Mouse (Mus musculus) liver, embryonic 14.5 days (tissue): ENCODE data around the gene A930009A15Rik. TPM values are rescaled to one million over a fixed set of nuclear protein-coding genes. Genes with fewer than 3 reads are reported as not detected.

Experiments used
- ATAC-seq: fragments of 200-750 bp; cut with Nextera tagmentation; 2 replicates; pipeline ENCODE4 v1.8.0; 2017; ENCODE audit warnings: moderate number of reproducible peaks, mild to moderate bottlenecking, moderate library complexity; ENCODE audit not compliant: insufficient read depth
- DNase-seq, 3 experiments: peaks; one replicate each; pipeline ENCODE4 v3.0.0-alpha.2; 2012 to 2013; ENCODE audit warnings: low read depth in 3 of 3, low spot score in 3 of 3
- H3K27ac ChIP-seq: fragments of 300-500 bp; sonication (generic); 2 replicates; pipeline ENCODE4 v1.5.1; 2014; ENCODE audit warnings: moderate library complexity, mild to moderate bottlenecking, control low read depth, inconsistent platforms
- H3K27me3 ChIP-seq: fragments of 300-500 bp; sonication (generic); 2 replicates; pipeline ENCODE4 v1.6.1; 2014; ENCODE audit warnings: mild to moderate bottlenecking, low read length, moderate library complexity; ENCODE audit not compliant: control insufficient read depth, insufficient read depth
- H3K36me3 ChIP-seq: fragments of 300-500 bp; sonication (generic); replicated peaks from 2 replicates; pipeline ENCODE4 v1.6.1; 2014; ENCODE audit warnings: low read depth; ENCODE audit not compliant: control insufficient read depth, insufficient read depth
- H3K4me1 ChIP-seq, 2 experiments: fragments of 200-500 bp in 1 of 2; fragments of 300-500 bp in 1 of 2; sonication (generic) in 1 of 2; replicated peaks; 2 replicates each; pipeline ENCODE4 v1.6.1; 2012 to 2014; ENCODE audit warnings: antibody characterized with exemption in 1 of 2, inconsistent platforms in 1 of 2, low read length in 1 of 2; ENCODE audit not compliant: control insufficient read depth in 2 of 2, insufficient read depth in 2 of 2
- H3K4me2 ChIP-seq: fragments of 300-500 bp; sonication (generic); 2 replicates; pipeline ENCODE4 v1.6.1; 2014; ENCODE audit warnings: low read depth, mild to moderate bottlenecking, control low read depth, moderate library complexity
- H3K4me3 ChIP-seq, 2 experiments: fragments of 200-500 bp in 1 of 2; fragments of 300-500 bp in 1 of 2; sonication (generic) in 1 of 2; 2 replicates each; pipeline ENCODE4 v1.5.1; 2012 to 2014; ENCODE audit warnings: low read depth in 2 of 2, low read length in 2 of 2, mild to moderate bottlenecking in 2 of 2, control low read depth in 1 of 2, inconsistent platforms in 1 of 2, moderate library complexity in 1 of 2; ENCODE audit not compliant: insufficient read depth in 1 of 2
- H3K9ac ChIP-seq: fragments of 300-500 bp; sonication (generic); replicated peaks from 2 replicates; pipeline ENCODE4 v1.6.1; 2014; ENCODE audit warnings: mild to moderate bottlenecking, control low read depth, moderate library complexity
- H3K9me3 ChIP-seq: fragments of 300-500 bp; sonication (generic); 2 replicates; pipeline ENCODE4 v1.6.1; 2016; ENCODE audit warnings: low read length, mixed read lengths; ENCODE audit not compliant: control insufficient read depth
- CTCF ChIP-seq: IDR thresholded peaks from 2 replicates; pipeline ENCODE4 v1.5.1; 2016; ENCODE audit warnings: antibody characterized with exemption, low read depth, control low read depth
- EP300 ChIP-seq: IDR thresholded peaks from 2 replicates; pipeline ENCODE4 v1.6.1; 2016; ENCODE audit warnings: antibody characterized with exemption, low read depth
- WGBS: fragments of 180-500 bp; shearing (Covaris S2); extraction: QIAGEN DNeasy Blood & Tissue Kit; methylation state at CpG from one replicate; pipeline ENCODE4 v1.1.7; 2014; ENCODE audit not compliant: insufficient replicate concordance; 5-methylcytosine and 5-hydroxymethylcytosine counted together
- polyA plus RNA-seq, 2 experiments: library from polyadenylated mRNA; depleted of rRNA in 1 of 2; stranded (reverse) in 1 of 2; unstranded in 1 of 2; fragments of >200 nt; fragmentation: Nextera tagmentation in 1 of 2; extraction: Ambion mirVana in 1 of 2; gene quantifications; 2 replicates each; pipeline versions ENCODE4 v1.2.1 to v1.2.3; 2012 to 2014

Gene A930009A15Rik
- polyA plus RNA-seq, 2 experiments, result not detected

DNA sequence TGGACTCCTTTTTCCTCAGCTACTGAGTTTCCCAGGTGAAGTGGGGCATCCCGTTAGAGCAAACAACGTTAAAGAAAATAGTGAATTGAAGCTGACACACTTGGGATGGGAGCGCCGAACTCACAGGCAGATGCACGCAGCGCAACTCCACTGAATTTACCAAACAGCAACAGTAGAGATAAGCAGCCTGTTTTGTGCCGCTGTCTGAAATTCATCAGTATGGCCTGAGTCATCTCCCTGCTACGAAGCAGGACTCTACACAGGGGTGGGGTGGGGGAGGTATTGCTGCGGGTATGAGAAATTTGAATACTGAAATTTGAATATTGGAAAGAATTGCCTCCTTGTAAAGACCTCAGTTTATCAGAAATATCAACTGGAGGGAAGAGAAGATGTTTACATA lies 12.2 kb downstream of the A930009A15Rik start:
- TF ChIP-seq CTCF (no peak), EP300 (no peak)
- Histone ChIP-seq H3K36me3 (no peaks in the 10 kb centered on the region), H3K9me3 (no peaks in the 10 kb centered on the region), H3K9ac (no peak overlapping the region), H3K4me3 (no peak overlapping the region), H3K4me1 (no peaks in the 10 kb centered on the region), H3K27ac (no peak overlapping the region), H3K27me3 (peaks cover 23% of the 10 kb centered on the region), H3K4me2 (no peak overlapping the region)
- WGBS, result 56% methylated on average over 9 of the region's 9 CpGs
- ATAC-seq (no peak), DNase-seq (no peak)

- no peaks in the 10 kb centered on the region for H3K9me3 ChIP-seq
- H3K4me2 ChIP-seq, result no peak overlapping the region
- H3K4me3 ChIP-seq, result no peak overlapping the region
- ATAC-seq, result no peak
- H3K27ac ChIP-seq, result no peak overlapping the region
- H3K4me1 ChIP-seq, result no peaks in the 10 kb centered on the region
- no peak for TF ChIP-seq CTCF
- no peak for TF ChIP-seq EP300
- H3K36me3 ChIP-seq, result no peaks in the 10 kb centered on the region
- H3K27me3 ChIP-seq, result peaks cover 34% of the 10 kb centered on the region
- no peak for DNase-seq
- WGBS, result 55% methylated on average over 3 of the region's 3 CpGs
- no peak overlapping the region for H3K9ac ChIP-seq
Measured at GRCm38 (mm10) chr10:115583071-115583470, 13.3 kb downstream of the A930009A15Rik start.

- WGBS, result 20% methylated on average over 13 of the region's 14 CpGs
- no peak overlapping the region for H3K4me2 ChIP-seq
- H3K9me3 ChIP-seq, result no peaks in the 10 kb centered on the region
- no peak overlapping the region for H3K27ac ChIP-seq
- H3K4me1 ChIP-seq, result no peaks in the 10 kb centered on the region
- H3K36me3 ChIP-seq, result no peaks in the 10 kb centered on the region
- H3K4me3 ChIP-seq, result no peak overlapping the region
- no peak overlapping the region for H3K9ac ChIP-seq
- ATAC-seq, result no peak
- TF ChIP-seq EP300 (no peak), CTCF (no peak)
- no peak for DNase-seq
- H3K27me3 ChIP-seq, result peaks cover 36% of the 10 kb centered on the region
Measured at GRCm38 (mm10) chr10:115584656-115585055, 14.9 kb downstream of the A930009A15Rik start.

- Histone ChIP-seq H3K27ac (no peak overlapping the region), H3K27me3 (peaks cover 36% of the 10 kb centered on the region), H3K4me3 (peak overlapping the region; percentile 49; a peak in 3 of 4 replicates), H3K36me3 (no peaks in the 10 kb centered on the region), H3K9ac (no peak overlapping the region), H3K9me3 (no peaks in the 10 kb centered on the region), H3K4me2 (peak overlapping the region; percentile 48), H3K4me1 (no peaks in the 10 kb centered on the region)
- ATAC-seq (no peak), DNase-seq (no peak)
- WGBS, result under 1% methylated on average over 21 of the region's 21 CpGs
- TF ChIP-seq CTCF (no peak), EP300 (no peak)
Measured at GRCm38 (mm10) chr10:115585491-115586245, 15.9 kb downstream of the A930009A15Rik start.

DNA sequence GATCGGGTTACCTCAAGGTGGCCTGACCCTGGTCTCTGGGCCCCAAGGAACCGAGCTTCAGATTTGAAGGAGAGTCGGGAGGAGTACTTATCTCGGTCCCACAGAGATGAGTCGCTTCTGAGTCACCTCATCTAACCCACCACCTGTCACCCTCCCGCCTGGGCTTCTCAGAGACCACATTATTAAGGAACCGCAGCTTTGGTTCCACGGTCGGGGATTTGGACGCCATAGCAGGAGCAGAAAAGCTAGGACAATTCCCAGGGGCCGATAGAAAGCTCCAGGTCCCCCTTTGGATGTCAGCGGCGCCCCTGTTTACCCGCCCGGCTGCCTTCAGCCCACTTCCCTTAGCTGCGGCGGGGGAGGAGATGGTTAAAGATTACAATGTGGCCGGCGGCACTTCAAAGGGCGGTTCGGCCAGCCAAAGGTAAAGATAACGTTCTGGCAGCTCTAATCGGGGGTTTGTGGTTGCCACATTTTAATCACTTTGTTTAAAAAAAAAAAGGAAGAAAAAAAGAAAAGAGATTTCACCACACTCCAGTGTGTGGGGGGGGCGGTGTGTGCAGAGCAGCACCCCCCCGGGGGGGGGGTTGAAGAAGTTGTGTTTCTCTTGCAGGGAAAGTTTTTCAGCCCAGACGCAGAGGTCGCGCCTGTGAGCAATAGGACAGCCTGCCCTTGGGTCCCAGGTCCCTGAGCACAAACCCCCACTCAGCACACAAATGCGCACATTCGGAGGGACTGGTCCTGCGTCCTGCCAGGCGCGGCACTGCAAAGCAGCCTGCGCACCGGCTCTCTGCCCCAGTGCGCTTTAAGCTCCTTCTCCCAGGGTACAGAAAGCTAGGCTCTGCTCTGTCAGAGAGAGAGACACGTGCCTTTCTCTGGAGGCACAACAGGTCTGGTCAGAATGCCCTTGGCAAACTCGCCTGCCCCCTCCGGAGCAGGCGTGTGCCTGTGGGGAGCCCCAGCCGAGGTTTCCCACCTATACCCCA lies 16.8 kb downstream of the A930009A15Rik start:
- peak in 2 of 3 experiments; percentile 17 to 20 for DNase-seq
- no peaks in the 10 kb centered on the region for H3K36me3 ChIP-seq
- no peaks in the 10 kb centered on the region for H3K9me3 ChIP-seq
- no peak overlapping the region for H3K9ac ChIP-seq
- WGBS, result under 1% methylated on average over 41 of the region's 41 CpGs
- no peak overlapping the region for H3K27ac ChIP-seq
- peak overlapping the region; percentile 48 for H3K4me2 ChIP-seq
- TF ChIP-seq CTCF (no peak), EP300 (no peak)
- peak; percentile 64 for ATAC-seq
- H3K4me1 ChIP-seq, result no peaks in the 10 kb centered on the region
- H3K27me3 ChIP-seq, result peaks cover 36% of the 10 kb centered on the region
- peak overlapping the region; percentile 49 for H3K4me3 ChIP-seq
